Mouse (Mus musculus): ENCODE results near the gene Rpl13. TPM values are rescaled to one million over a fixed set of nuclear protein-coding genes. Genes with fewer than 3 reads are reported as not detected.

Gene Rpl13
- polyA plus RNA-seq, 1 experiment, result 834 TPM

DNA sequence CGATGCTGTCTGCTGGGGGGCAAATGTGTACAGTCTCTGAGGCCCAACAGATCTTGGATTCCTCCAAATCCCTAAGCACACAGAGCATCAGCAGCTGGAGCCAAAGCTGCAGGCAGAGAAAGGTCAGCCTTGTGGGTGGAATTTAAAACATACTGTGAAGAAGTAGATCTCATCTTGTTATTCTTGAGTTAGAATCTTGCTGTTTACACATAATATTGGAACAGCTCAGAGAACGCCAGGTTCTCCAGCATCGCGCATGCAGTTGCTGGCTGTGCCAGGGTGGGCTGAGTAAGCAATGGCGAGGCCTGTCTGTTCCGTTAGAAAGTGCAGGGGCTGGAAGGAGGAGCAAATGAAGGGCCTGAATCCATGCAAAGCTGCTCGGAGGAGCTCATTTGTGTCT is 44.2 kb downstream of the Rpl13 start:
- Histone ChIP-seq H3K27ac (ENCODE audit: control insufficient read depth, insufficient read depth, low read depth, low read length) (0 out of 2 replicates have a peak overlapping the region, but pooled peaks have one; percentile 16), H3K27me3 (ENCODE audit: control insufficient read depth, insufficient read depth, low read length) (no peaks in the 10 kb centered on the region), H3K4me3 (ENCODE audit: control insufficient read depth, low read depth, low read length) (no peak overlapping the region), H3K36me3 (ENCODE audit: control insufficient read depth, insufficient read depth, low read length) (no peaks in the 10 kb centered on the region), H3K4me1 (ENCODE audit: control insufficient read depth, insufficient read depth, low read length) (peaks cover 16% of the 10 kb centered on the region)
- no peak for TF ChIP-seq POLR2A (IDR thresholded peaks at IDR 0.05; ENCODE audit: control insufficient read depth, low read depth, low read length)
- no peak for TF ChIP-seq CTCF (IDR thresholded peaks at IDR 0.05; ENCODE audit: control insufficient read depth, insufficient read depth, insufficient replicate concordance, low read depth, low read length)

DNA sequence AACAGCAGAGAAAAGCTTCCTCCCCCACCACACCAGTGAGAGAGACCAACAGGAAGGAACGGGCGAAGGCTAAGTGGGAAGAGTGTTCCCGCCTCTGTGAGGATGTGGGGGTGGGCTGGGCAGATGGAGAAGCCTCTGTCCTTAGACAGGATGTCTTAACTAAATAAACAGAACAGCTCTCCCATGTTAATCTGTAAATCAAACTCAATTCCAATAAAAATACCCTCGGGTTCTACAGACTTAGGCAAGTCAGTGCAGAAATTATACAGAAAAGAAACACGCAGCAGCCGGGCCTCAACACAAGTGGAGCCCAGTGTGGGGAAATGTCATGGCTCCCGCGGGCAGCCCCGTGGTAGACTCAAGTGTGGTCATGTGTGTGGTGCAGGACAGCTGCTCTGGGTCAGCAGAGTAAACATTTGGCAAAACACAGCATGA is 48.6 kb downstream of the Rpl13 start:
- Histone ChIP-seq H3K36me3 (ENCODE audit: control insufficient read depth, insufficient read depth, low read length) (no peaks in the 10 kb centered on the region), H3K4me1 (ENCODE audit: control insufficient read depth, insufficient read depth, low read length) (peaks cover 13% of the 10 kb centered on the region), H3K27me3 (ENCODE audit: control insufficient read depth, insufficient read depth, low read length) (no peaks in the 10 kb centered on the region), H3K4me3 (ENCODE audit: control insufficient read depth, low read depth, low read length) (no peak overlapping the region), H3K27ac (ENCODE audit: control insufficient read depth, insufficient read depth, low read depth, low read length) (no peak overlapping the region)
- TF ChIP-seq POLR2A (IDR thresholded peaks at IDR 0.05; ENCODE audit: control insufficient read depth, low read depth, low read length) (no peak), CTCF (IDR thresholded peaks at IDR 0.05; ENCODE audit: control insufficient read depth, insufficient read depth, insufficient replicate concordance, low read depth, low read length) (no peak)

Other genes with a start within 250 kb of the Rpl13 start
- 37.6 and 41.9 TPM in 2 replicates for gene Ankrd11, start 60.1 kb upstream of the Rpl13 start, polyA plus RNA-seq (2012; rRNA removed)
- 101 and 124 TPM in 2 replicates for gene Spg7, start 39.4 kb upstream of the Rpl13 start, polyA plus RNA-seq (2012; rRNA removed)
- 1.1 and 1.3 TPM in 2 replicates for gene Cpne7, start 15.0 kb downstream of the Rpl13 start, polyA plus RNA-seq (2012; rRNA removed)
- 3.8 and 5.2 TPM in 2 replicates for gene Sult5a1, start 56.0 kb downstream of the Rpl13 start, polyA plus RNA-seq (2012; rRNA removed)
- gene Dpep1, start 83.9 kb downstream of the Rpl13 start, polyA plus RNA-seq (2012; rRNA removed), result 9.6 and 10.5 TPM in 2 replicates
- gene Chmp1a, start 110.4 kb downstream of the Rpl13 start, polyA plus RNA-seq (2012; rRNA removed), result 98.1 and 98.4 TPM in 2 replicates
- 921 and 929 TPM in 2 replicates for gene Spata33, start 110.5 kb downstream of the Rpl13 start, polyA plus RNA-seq (2012; rRNA removed)
- 62.0 and 65.4 TPM in 2 replicates for gene Cdk10, start 122.5 kb downstream of the Rpl13 start, polyA plus RNA-seq (2012; rRNA removed)
- 34.4 and 35.0 TPM in 2 replicates for gene Spata2l, start 133.9 kb downstream of the Rpl13 start, polyA plus RNA-seq (2012; rRNA removed)
- 7.9 and 8.3 TPM in 2 replicates for gene Zfp276, start 151.8 kb downstream of the Rpl13 start, polyA plus RNA-seq (2012; rRNA removed)
- 30.0 and 34.2 TPM in 2 replicates for gene Vps9d1, start 152.0 kb downstream of the Rpl13 start, polyA plus RNA-seq (2012; rRNA removed)
- gene Fanca, start 216.2 kb downstream of the Rpl13 start, polyA plus RNA-seq (2012; rRNA removed), result 37.3 and 48.1 TPM in 2 replicates
- gene Spire2, start 230.4 kb downstream of the Rpl13 start, polyA plus RNA-seq (2012; rRNA removed), result 26.0 and 27.4 TPM in 2 replicates